Comparison of ENCODE assay signal across 18 mouse cellular contexts in genomic region chrX:164505709-164506498, GRCm38 (mm10). TPM values are rescaled to one million over a fixed set of nuclear protein-coding genes. Genes with fewer than 3 reads are reported as not detected.
A peak's percentile ranks its signal among the peaks of the same experiment; 100 is the strongest.
DNase-seq lines count a peak whose midpoint lies in the region; ATAC-seq and TF ChIP-seq lines count a peak whose summit lies in the region.
"Had no signal": no experiment of that assay in that cellular context is flagged by ENCODE, and none has a peak within 500 bp of the region (broad histone marks: within the 10 kb centered on the region; RNA-seq: fewer than 3 reads in every experiment).

Asb9 (plus strand) TSS chrX:164506327.

- no peak within 1 kb of the TSS for H3K9ac ChIP-seq in hindbrain, embryonic 12.5 days
- H3K9ac ChIP-seq in forebrain, postnatal 0 days, result no peak within 1 kb of the TSS
- no peak within 1 kb of the TSS for H3K9ac ChIP-seq in intestine, embryonic 16.5 days (ENCODE audit: low read depth, low read length)
- H3K9ac ChIP-seq: liver, embryonic 15.5 days had no signal

- no peak for ATAC-seq in hindbrain, embryonic 12.5 days (ENCODE audit: low FRiP score)
- ATAC-seq in forebrain, postnatal 0 days, result no peak
- ATAC-seq in intestine, embryonic 16.5 days, result no peak

- H3K27ac ChIP-seq in hindbrain, embryonic 10.5 days, result no peak within 1 kb of the TSS
- no peak within 1 kb of the TSS for H3K27ac ChIP-seq in hindbrain, embryonic 12.5 days
- H3K27ac ChIP-seq in forebrain, postnatal 0 days (ENCODE audit: low read depth, low read length), result no peak within 1 kb of the TSS
- H3K27ac ChIP-seq in intestine, embryonic 16.5 days (ENCODE audit: low read length), result no peak within 1 kb of the TSS
- H3K27ac ChIP-seq: heart, adult 2 months; liver, embryonic 15.5 days; midbrain, embryonic 10.5 days had no signal

- H3K27me3 ChIP-seq in hindbrain, embryonic 10.5 days (ENCODE audit: insufficient read depth, poor library complexity, severe bottlenecking), result peaks cover 39% of the 10 kb centered on the region
- no peaks in the 10 kb centered on the region for H3K27me3 ChIP-seq in hindbrain, embryonic 12.5 days
- H3K27me3 ChIP-seq in forebrain, postnatal 0 days (ENCODE audit: insufficient read depth, low read length), result no peaks in the 10 kb centered on the region
- H3K27me3 ChIP-seq in intestine, embryonic 16.5 days (replicated peaks; ENCODE audit: control insufficient read depth, insufficient read depth, low read length), result no peaks in the 10 kb centered on the region; the same call in 1 of the 2 replicates
- H3K27me3 ChIP-seq: liver, embryonic 15.5 days had no signal

- TF ChIP-seq CTCF in forebrain, postnatal 0 days (IDR thresholded peaks at IDR 0.05; ENCODE audit: low read depth), result no peak

- H3K4me2 ChIP-seq in hindbrain, embryonic 12.5 days (replicated peaks), result no peak within 1 kb of the TSS
- H3K4me2 ChIP-seq in forebrain, postnatal 0 days (ENCODE audit: low read depth), result no peak within 1 kb of the TSS
- no peak within 1 kb of the TSS for H3K4me2 ChIP-seq in intestine, embryonic 16.5 days (ENCODE audit: low read depth, low read length)
- H3K4me2 ChIP-seq: liver, embryonic 15.5 days had no signal

- WGBS in hindbrain, embryonic 10.5 days, result 70% methylated on average over 10 of the region's 10 CpGs
- WGBS in hindbrain, embryonic 12.5 days, result 72% methylated on average over 10 of the region's 10 CpGs
- WGBS in forebrain, postnatal 0 days, result 80% methylated on average over 10 of the region's 10 CpGs
- WGBS in intestine, embryonic 16.5 days, result 61% methylated on average over 10 of the region's 10 CpGs

- no peak within 1 kb of the TSS for H3K4me3 ChIP-seq in hindbrain, embryonic 10.5 days
- no peak within 1 kb of the TSS for H3K4me3 ChIP-seq in hindbrain, embryonic 12.5 days
- H3K4me3 ChIP-seq in forebrain, postnatal 0 days (ENCODE audit: low read depth, low read length), result no peak within 1 kb of the TSS
- no peak within 1 kb of the TSS for H3K4me3 ChIP-seq in intestine, embryonic 16.5 days (ENCODE audit: low read length)
- H3K4me3 ChIP-seq: heart, adult 2 months; liver, embryonic 15.5 days; midbrain, embryonic 10.5 days; myocyte had no signal

- H3K9me3 ChIP-seq in hindbrain, embryonic 10.5 days, result no peaks in the 10 kb centered on the region
- no peaks in the 10 kb centered on the region for H3K9me3 ChIP-seq in hindbrain, embryonic 12.5 days (replicated peaks)
- no peaks in the 10 kb centered on the region for H3K9me3 ChIP-seq in forebrain, postnatal 0 days (ENCODE audit: low read length)
- no peaks in the 10 kb centered on the region for H3K9me3 ChIP-seq in intestine, embryonic 16.5 days (ENCODE audit: control insufficient read depth, low read length)
- H3K9me3 ChIP-seq: liver, embryonic 15.5 days; midbrain, embryonic 10.5 days had no signal

- no peaks in the 10 kb centered on the region for H3K4me1 ChIP-seq in hindbrain, embryonic 10.5 days (replicated peaks)
- no peaks in the 10 kb centered on the region for H3K4me1 ChIP-seq in hindbrain, embryonic 12.5 days
- H3K4me1 ChIP-seq in forebrain, postnatal 0 days (ENCODE audit: insufficient read depth), result no peaks in the 10 kb centered on the region
- H3K4me1 ChIP-seq in intestine, embryonic 16.5 days (ENCODE audit: control insufficient read depth, insufficient read depth, low read length), result no peaks in the 10 kb centered on the region
- H3K4me1 ChIP-seq: liver, embryonic 15.5 days; midbrain, embryonic 10.5 days had no signal

- no peaks in the 10 kb centered on the region for H3K36me3 ChIP-seq in hindbrain, embryonic 10.5 days
- H3K36me3 ChIP-seq in hindbrain, embryonic 12.5 days, result no peaks in the 10 kb centered on the region
- H3K36me3 ChIP-seq in forebrain, postnatal 0 days (ENCODE audit: insufficient read depth), result no peaks in the 10 kb centered on the region
- no peaks in the 10 kb centered on the region for H3K36me3 ChIP-seq in intestine, embryonic 16.5 days (ENCODE audit: control insufficient read depth, insufficient read depth, low read length)
- H3K36me3 ChIP-seq: liver, embryonic 15.5 days; midbrain, embryonic 10.5 days had no signal

- DNase-seq in hindbrain, embryonic 10.5 days (ENCODE audit: low spot score), result peak; percentile 5
- peak; percentile 57 for DNase-seq in forelimb bud, embryonic 11.5 days (ENCODE audit: low read depth, low spot score)
- peak; percentile 64 for DNase-seq in kidney, postnatal 10 days
- DNase-seq in testis, postnatal 14 days (ENCODE audit: low spot score), result peak; percentile 29
- DNase-seq in forebrain, postnatal 0 days, result no peak
- DNase-seq in adrenal gland, postnatal 10 days, result no peak
- DNase-seq: adrenal gland, postnatal 14 days; heart, adult 2 months; heart, postnatal 10 days; layer of hippocampus, adult 9-11 months; right cerebral cortex, postnatal 25 days; thymus, postnatal 25 days had no signal

RNA-seq across cellular contexts. Expression of gene Asb9, which starts in this region (rescaled TPM):
- 0.42 and 0.54 TPM in 2 replicates for polyA plus RNA-seq in hindbrain, embryonic 10.5 days (2016; fragmentation: Nextera tagmentation; extraction: Ambion mirVana)
- polyA plus RNA-seq in hindbrain, embryonic 12.5 days (2016; fragmentation: Nextera tagmentation; extraction: Ambion mirVana), result 1.6 and 1.9 TPM in 2 replicates
- total RNA-seq in forebrain, postnatal 0 days (2014; rRNA removed), result not detected in 2 replicates
- polyA plus RNA-seq in forebrain, postnatal 0 days (2015; fragmentation: Nextera tagmentation; extraction: Ambion mirVana), result not detected in 2 replicates
- 0.16 TPM in 1 of 2 replicates, not detected in the other for polyA plus RNA-seq in intestine, embryonic 16.5 days (2015; fragmentation: Nextera tagmentation; extraction: Ambion mirVana)
- total RNA-seq in adrenal gland, postnatal 10 days (2021), result not detected
- total RNA-seq: adrenal gland, postnatal 14 days; heart, adult 2 months; heart, postnatal 10 days; left cerebral cortex, postnatal 25 days had no signal
- polyA plus RNA-seq: heart, adult 2 months; liver, embryonic 15.5 days; myocyte had no signal

Comparison
In these comparisons a context has a peak if more than half of its experiments do, and no peak if none do; other contexts are left out.
1. Peak in DNase-seq in hindbrain, embryonic 10.5 days; RNA of the gene not detected or under 1 TPM.
2. DNase-seq: peak in forelimb bud, embryonic 11.5 days (single experiment), kidney, postnatal 10 days (single experiment) and testis, postnatal 14 days (single experiment); none in forebrain, postnatal 0 days (single experiment) and adrenal gland, postnatal 10 days (single experiment).